Mouse (Mus musculus) heart, postnatal 0 days (tissue): ENCODE data around the gene Kcne3.

Source experiments
- CTCF ChIP-seq: IDR thresholded peaks from 2 replicates; pipeline ENCODE4 v1.5.1; 2016; ENCODE audit warnings: antibody characterized with exemption, control low read depth, low read depth
- EP300 ChIP-seq: IDR thresholded peaks from 2 replicates; pipeline ENCODE4 v1.6.1; 2016; ENCODE audit warnings: antibody characterized with exemption, low read depth

DNA sequence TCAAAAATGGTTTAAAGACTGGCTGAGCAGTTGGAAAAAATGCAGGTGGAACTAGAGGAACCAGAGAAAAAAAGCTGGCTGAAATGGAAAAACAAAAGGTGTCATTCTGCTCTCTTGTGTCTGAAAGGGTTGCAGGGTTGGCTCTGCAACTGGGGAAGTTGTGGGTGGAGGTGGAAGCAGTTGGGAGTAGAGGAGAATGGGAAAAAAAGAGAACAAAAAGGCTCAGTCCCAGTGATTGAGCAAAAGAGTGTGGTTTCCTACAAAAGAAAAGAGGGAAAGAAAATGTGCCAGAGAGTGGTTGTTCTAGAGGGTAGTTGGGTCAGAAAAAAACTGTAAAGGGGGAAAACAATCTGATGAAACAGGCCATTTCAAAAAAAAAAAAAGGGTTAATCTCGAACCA is 35.7 kb upstream of the Kcne3 start:
- TF ChIP-seq CTCF (no peak), EP300 (no peak)
